Mouse (Mus musculus) cerebellum, adult 9-10 months (tissue): ENCODE measurements around the gene Map4.
"Not testable (repeated sequence)": the region's sequence is repeated elsewhere in the genome, so short reads cannot be mapped to it uniquely, and the experiment has no call there.

Experiments
- DNase-seq: peaks from one replicate; pipeline ENCODE4 v3.0.0; 2022

Map4 gene

GRCm38 (mm10) chr9:109930063-109930462 is 1.2 kb upstream of the Map4 start:
- DNase-seq: no peak

DNA sequence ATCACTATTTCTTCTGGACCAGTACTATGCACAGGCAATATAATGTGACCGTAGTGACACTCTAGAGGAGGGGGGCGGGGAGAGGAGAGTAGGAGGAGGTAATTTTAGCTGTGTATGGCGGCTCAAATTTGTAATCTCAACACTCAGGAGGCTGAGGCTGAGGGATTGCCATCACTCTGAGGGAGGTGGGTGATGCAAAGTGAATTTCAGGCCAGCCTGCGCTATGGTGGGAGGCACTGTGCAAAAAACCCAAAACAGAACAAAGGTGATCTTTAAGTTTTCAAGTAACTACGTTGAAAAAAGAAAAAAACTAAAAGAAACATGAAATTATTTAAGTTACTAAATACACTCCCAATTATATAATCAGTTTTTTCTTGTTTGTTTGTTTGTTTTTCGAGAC is 508 bp upstream of the Map4 start:
- DNase-seq: peak; percentile 37

DNA sequence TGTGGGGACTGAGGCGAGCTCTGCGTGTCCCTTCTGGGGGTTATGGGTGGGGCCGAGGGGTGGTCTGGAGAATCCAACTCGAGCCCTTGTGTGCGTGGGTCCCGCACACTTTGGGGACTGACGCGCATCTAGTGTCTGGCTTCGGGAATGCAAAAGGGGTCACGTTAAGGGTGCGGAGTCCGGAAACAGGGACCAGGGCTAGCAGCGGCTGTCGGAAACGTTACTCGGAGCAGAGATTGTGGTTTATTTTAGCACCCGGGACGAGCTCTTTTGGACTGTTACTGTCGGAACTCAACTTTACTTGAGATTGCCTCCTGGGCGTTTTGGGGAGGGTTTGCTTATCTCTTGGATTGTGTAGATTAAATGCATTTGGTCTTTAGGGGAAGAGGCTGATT is 1.1 kb downstream of the Map4 start:
- DNase-seq: no peak

DNA sequence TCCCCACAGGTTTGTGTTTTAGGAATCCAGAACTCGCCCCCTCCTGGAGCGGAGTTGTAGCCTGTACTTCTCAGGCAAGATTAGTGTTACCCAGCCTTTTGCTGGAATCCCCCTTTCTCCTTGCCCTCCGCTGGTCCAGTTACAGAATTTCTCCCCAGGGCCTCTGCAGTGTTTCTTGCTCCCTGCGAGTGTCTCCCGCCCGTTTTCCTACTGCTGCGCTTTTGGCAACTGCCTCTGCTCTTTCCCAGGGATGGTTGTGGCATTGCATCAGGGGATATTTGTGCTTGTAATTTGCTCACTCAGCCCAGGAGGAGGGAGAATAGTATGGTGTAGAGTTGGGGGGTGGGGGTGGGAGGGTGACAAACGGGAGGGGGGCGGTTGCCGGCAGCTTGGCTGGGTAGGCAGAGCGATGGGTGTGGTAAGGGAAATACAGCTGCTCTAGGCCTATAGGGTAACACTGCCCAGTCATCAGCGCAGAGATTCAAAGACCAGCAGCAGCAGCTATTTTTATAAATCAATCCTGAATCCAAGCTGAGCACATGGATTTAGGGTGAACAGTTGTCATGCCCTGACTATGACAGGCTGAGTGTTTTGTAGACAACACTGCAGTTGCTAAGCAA is 1.6 kb downstream of the Map4 start:
- DNase-seq: peak; percentile 66

DNA sequence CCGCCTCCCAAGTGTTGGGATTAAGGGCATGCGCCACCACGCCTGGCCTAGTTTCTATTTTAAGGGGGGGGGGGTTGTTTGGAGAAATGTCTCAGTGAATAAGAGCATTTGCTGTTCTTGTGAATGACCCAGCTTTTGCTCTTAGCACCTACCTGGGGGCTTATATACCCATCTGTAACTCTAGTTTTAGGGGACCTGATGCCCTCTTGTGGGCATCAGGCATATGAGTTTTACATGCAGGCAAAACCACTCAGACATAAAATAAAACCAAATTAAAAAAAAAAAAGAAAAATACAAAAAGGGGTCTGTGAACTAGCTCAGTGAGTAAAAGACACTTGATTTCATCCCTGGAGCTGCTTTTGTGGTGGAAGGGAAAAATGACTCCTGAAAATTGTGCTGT is 8.1 kb downstream of the Map4 start:
- DNase-seq: no peak

- DNase-seq: no peak
These were observed 11.5 kb downstream of the Map4 start for GRCm38 (mm10) chr9:109942796-109943195.

DNA sequence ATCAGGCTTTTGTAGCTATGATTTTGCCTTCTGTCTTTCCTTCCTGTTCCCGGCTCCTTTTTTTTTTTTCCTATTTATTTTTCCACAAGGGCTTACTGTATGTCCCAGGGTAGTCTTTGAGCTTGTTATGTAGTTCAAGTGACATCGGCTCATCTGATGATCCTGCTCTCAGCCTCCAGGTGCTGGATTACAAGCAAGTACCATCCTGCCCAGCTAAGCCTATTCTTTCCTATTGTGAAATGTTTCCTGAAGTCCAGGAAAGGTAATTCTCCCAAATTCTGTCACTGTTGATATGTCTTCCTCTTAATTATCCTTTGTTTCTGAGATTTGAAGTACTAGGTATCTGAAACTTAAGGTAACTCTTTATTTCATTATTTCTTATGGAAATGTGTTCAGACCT is 13.5 kb downstream of the Map4 start:
- no peak for DNase-seq

GRCm38 (mm10) chr9:109948546-109948945 is 17.3 kb downstream of the Map4 start:
- no peak for DNase-seq

DNA sequence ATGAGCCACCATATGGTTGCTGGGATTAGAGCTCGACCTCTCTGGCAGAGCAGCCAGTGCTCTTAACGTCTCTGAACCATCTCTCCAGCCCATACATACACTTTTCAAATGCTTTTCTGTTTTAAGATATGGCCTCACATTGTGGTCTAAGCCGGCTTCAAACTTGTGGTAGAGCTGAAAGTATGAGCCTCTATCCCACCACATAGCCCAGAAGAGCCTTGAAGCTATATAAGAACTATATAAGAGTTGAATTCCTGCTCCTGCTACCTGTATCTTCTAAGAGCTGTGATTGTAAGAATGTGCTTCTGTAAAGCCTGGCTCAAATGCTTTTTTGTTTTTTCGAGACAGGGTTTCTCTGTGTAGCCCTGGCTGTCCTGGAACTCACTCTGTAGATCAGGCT is 18.5 kb downstream of the Map4 start:
- no peak for DNase-seq

GRCm38 (mm10) chr9:109953538-109953937 is 22.3 kb downstream of the Map4 start:
- DNase-seq: no peak

- DNase-seq: no peak
These were observed 23.4 kb downstream of the Map4 start for GRCm38 (mm10) chr9:109954631-109955030.

GRCm38 (mm10) chr9:109959456-109960150 is 28.3 kb downstream of the Map4 start:
- DNase-seq: no peak

DNA sequence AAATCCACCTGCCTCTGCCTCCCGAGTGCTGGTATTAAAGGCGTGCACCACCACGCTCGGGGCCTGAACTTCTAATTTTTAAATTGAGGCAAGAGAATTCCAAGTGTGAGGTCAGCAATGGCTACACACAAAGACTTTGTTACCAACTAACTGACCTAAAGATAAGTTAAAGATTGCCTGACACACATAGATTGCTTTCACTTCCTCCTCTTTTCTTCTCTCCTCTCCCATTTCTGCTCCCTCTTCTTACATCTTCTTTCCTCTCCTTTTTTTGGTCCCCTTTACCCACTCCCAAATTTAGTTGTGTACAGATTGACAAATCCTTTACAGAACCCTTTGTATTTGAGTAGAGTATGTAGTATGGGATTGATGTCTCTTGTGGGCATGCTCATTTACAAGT is 29.3 kb downstream of the Map4 start:
- DNase-seq: no peak

- no peak for DNase-seq
These were observed 33.5 kb downstream of the Map4 start for GRCm38 (mm10) chr9:109964761-109965160.

GRCm38 (mm10) chr9:109968351-109969116 is 37.3 kb downstream of the Map4 start:
- DNase-seq: no peak

- no peak for DNase-seq
These were observed 37.9 kb downstream of the Map4 start for GRCm38 (mm10) chr9:109969181-109969580.

DNA sequence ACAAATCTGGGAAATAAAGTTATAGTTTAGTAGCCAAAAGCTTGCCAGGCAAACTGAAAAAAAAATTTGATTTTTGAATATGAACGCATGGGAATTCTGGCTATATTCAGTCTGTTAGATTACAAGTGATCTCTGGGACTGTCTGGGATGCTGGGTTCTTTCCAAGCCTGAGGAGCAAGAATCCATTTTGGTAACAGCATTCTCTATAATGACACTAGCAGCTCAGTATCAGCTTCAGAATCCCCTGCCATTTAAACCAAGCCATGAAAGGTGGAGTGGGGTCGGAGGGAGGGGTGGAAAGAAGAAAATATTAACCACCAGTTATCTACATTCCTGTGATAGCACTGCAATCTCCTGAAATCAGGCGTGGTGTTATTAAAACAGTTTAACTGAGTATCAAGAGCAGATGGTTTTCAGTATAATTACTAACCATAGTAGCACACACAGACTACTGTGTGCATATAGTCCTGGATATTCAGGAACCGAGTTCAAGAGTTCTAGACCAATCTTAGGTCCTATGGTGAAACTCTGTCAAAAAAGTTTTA is 38.6 kb downstream of the Map4 start:
- no peak for DNase-seq

GRCm38 (mm10) chr9:109971711-109972110 is 40.5 kb downstream of the Map4 start:
- not testable (repeated sequence) for DNase-seq

- not testable (repeated sequence) for DNase-seq
These were observed 49.0 kb downstream of the Map4 start for GRCm38 (mm10) chr9:109980223-109980622.

GRCm38 (mm10) chr9:109985416-109985815 is 54.2 kb downstream of the Map4 start:
- peak; percentile 88 for DNase-seq

- DNase-seq: peak; percentile 58
These were observed 57.8 kb downstream of the Map4 start for GRCm38 (mm10) chr9:109989084-109989483.

GRCm38 (mm10) chr9:109997441-109997840 is 66.2 kb downstream of the Map4 start:
- DNase-seq: no peak

DNA sequence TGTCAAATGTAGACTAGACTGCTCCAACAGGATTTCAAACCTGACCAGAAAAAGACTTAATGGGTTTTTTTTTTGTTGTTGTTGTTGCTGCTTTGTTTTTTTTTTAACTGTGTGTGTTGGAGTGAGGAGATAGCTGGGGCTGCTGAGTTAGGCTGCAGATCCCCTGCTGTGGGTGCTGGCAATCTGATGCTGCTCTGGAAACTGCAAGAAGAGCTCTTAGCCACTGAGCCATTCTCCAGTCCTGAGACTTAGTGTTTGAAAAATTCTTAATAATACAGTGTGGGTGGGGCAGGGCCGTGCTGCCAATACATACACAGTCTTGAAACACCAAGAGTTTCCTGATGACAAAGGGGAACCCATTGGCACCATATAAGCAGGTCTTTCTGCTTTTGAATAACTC is 70.7 kb downstream of the Map4 start:
- DNase-seq: no peak

DNA sequence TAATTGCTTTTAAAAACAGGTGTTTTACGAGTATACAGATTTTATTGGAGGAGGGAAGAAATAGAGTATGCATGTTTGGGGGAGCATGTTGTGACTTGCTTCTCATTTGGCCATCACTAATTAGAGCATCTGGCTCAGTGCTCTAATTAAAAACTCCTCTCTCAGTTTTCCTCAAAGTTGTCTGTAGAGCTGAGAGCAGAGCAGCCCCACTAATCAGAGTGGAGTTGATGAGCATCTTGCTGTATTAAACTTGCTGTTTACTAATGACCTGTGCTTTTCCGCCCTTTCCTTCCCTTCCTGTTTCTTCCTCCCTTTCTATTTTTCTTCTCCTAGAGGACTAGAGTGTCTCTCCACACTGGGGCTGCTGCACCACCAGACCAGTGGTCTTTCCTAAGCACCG is 71.2 kb downstream of the Map4 start:
- no peak for DNase-seq
